Mouse (Mus musculus) bone marrow, adult 2 months (tissue): ENCODE measurements around the gene Gm8122.
"Not testable (repeated sequence)": the region's sequence is repeated elsewhere in the genome, so short reads cannot be mapped to it uniquely, and the experiment has no call there.

Experiments used
- CTCF ChIP-seq: fragments of 200-500 bp; IDR thresholded peaks from 2 replicates; pipeline ENCODE4 v1.5.1; 2011; ENCODE audit warnings: low read length, control low read depth; ENCODE audit not compliant: control insufficient read depth, insufficient read depth
- POLR2A ChIP-seq: fragments of 200-500 bp; IDR thresholded peaks from 2 replicates; pipeline ENCODE4 v1.6.1; 2011; ENCODE audit warnings: low read depth, mild to moderate bottlenecking, control low read depth, low read length, borderline replicate concordance; ENCODE audit not compliant: control insufficient read depth

GRCm38 (mm10) chr14:43277468-43277867, 42.4 kb upstream of the Gm8122 start:
- not testable (repeated sequence) for TF ChIP-seq CTCF, POLR2A
